Mouse (Mus musculus) gastrocnemius, postnatal 14 days (tissue): Measurements from ENCODE around the gene Eppin. TPM values are rescaled to one million over a fixed set of nuclear protein-coding genes. Genes with fewer than 3 reads are reported as not detected.
A peak's percentile ranks its signal among the peaks of the same experiment; 100 is the strongest.
"Not testable (repeated sequence)": the region's sequence is repeated elsewhere in the genome, so short reads cannot be mapped to it uniquely, and the experiment has no call there.

ENCODE experiments used
- DNase-seq: peaks from one replicate; pipeline ENCODE4 v3.0.0; 2021; ENCODE audit warnings: mixed read lengths
- intact Hi-C: fragments of 180-260 bp; cut with DNase I; formaldehyde crosslinking; loops from one replicate; pipeline ENCODE4 v1.15.1; 2025; ENCODE audit warnings: low total_unique reads
- long read RNA-seq, 2 experiments: library from polyadenylated mRNA; stranded (forward); transcript quantifications; one replicate each; pipeline ENCODE4 v2.0.0; 2021
- total RNA-seq, 2 experiments: library from RNA; stranded (reverse); gene quantifications; 2 replicates each; pipeline ENCODE4 v1.2.3; 2021

Eppin gene
- not detected for total RNA-seq
- long read RNA-seq, experiment 1, result 0 reads
- long read RNA-seq, experiment 2, result 0 reads

GRCm38 (mm10) chr2:164593494-164593893, at the start of gene Eppin:
Gene Eppin, minus strand, starts transcription at chr2:164593594.
- intact Hi-C loops, result no loop called here
- no peak for DNase-seq

- intact Hi-C loops, result no loop called here
- no peak for DNase-seq
Observed at GRCm38 (mm10) chr2:164641881-164642673, 48.7 kb upstream of the Eppin start.

- intact Hi-C loops, result no loop called here
- no peak for DNase-seq
Observed at GRCm38 (mm10) chr2:164641129-164641528, 47.7 kb upstream of the Eppin start.

GRCm38 (mm10) chr2:164638696-164639095, 45.3 kb upstream of the Eppin start, which contains the start of gene Wfdc16:
Gene Wfdc16, minus strand, starts transcription at chr2:164638796.
- intact Hi-C loops, result no loop called here
- no peak for DNase-seq

- no peak for DNase-seq
- intact Hi-C loops, result no loop called here
Observed at GRCm38 (mm10) chr2:164635266-164635665, 41.9 kb upstream of the Eppin start.

GRCm38 (mm10) chr2:164621775-164622174, 28.4 kb upstream of the Eppin start:
- intact Hi-C loops, result no loop called here
- DNase-seq, result no peak

- no peak for DNase-seq
- intact Hi-C loops, result no loop called here
Observed at GRCm38 (mm10) chr2:164619050-164619449, 25.7 kb upstream of the Eppin start.

GRCm38 (mm10) chr2:164615386-164615785, 22.0 kb upstream of the Eppin start:
- DNase-seq, result no peak
- intact Hi-C loops, result no loop called here

- intact Hi-C loops, result not testable (repeated sequence)
- DNase-seq, result peak; percentile 31
Observed at GRCm38 (mm10) chr2:164613471-164613870, 20.1 kb upstream of the Eppin start, which contains the start of the genes Wfdc6b and Wfdc8. Gene Wfdc6b, plus strand, starts transcription at chr2:164613522. Gene Wfdc8, minus strand, starts transcription at chr2:164613626.

GRCm38 (mm10) chr2:164608781-164609180, 15.4 kb upstream of the Eppin start:
- no peak for DNase-seq
- intact Hi-C loops, result no loop called here

GRCm38 (mm10) chr2:164604411-164604810, 11.0 kb upstream of the Eppin start:
- no peak for DNase-seq
- intact Hi-C loops, result no loop called here

- intact Hi-C loops, result no loop called here
- DNase-seq, result no peak
Observed at GRCm38 (mm10) chr2:164603482-164603881, 10.1 kb upstream of the Eppin start.

- DNase-seq, result no peak
- intact Hi-C loops, result no loop called here
Observed at GRCm38 (mm10) chr2:164600179-164600578, 6.8 kb upstream of the Eppin start.

- intact Hi-C loops, result no loop called here
- DNase-seq, result no peak
Observed at GRCm38 (mm10) chr2:164592014-164592413, 1.4 kb downstream of the Eppin start.

- intact Hi-C loops, result not testable (repeated sequence)
- peak; percentile 14 for DNase-seq
Observed at GRCm38 (mm10) chr2:164585025-164585725, 8.2 kb downstream of the Eppin start, which contains the start of gene Wfdc6a. Gene Wfdc6a, minus strand, starts transcription at chr2:164585447.

- intact Hi-C loops, DNase-seq: not testable (repeated sequence)
Observed at GRCm38 (mm10) chr2:164573359-164573758, 20.0 kb downstream of the Eppin start, which contains the start of gene Spint3. Gene Spint3, minus strand, starts transcription at chr2:164573459.

- intact Hi-C loops, result no loop called here
- no peak for DNase-seq
Observed at GRCm38 (mm10) chr2:164567460-164567859, 25.9 kb downstream of the Eppin start.

GRCm38 (mm10) chr2:164566997-164567396, 26.4 kb downstream of the Eppin start:
- no peak for DNase-seq
- intact Hi-C loops, result no loop called here

GRCm38 (mm10) chr2:164564346-164564745, 29.0 kb downstream of the Eppin start:
- no peak for DNase-seq
- intact Hi-C loops, result no loop called here

- intact Hi-C loops, result no loop called here
- peak; percentile 24 for DNase-seq
Observed at GRCm38 (mm10) chr2:164563339-164564038, 29.9 kb downstream of the Eppin start.
